Mouse (Mus musculus): ENCODE data around the gene Tmem156. TPM values are rescaled to one million over a fixed set of nuclear protein-coding genes. Genes with fewer than 3 reads are reported as not detected.

Gene Tmem156
- polyA plus RNA-seq, 1 experiment from 2014 or later, result not detected

DNA sequence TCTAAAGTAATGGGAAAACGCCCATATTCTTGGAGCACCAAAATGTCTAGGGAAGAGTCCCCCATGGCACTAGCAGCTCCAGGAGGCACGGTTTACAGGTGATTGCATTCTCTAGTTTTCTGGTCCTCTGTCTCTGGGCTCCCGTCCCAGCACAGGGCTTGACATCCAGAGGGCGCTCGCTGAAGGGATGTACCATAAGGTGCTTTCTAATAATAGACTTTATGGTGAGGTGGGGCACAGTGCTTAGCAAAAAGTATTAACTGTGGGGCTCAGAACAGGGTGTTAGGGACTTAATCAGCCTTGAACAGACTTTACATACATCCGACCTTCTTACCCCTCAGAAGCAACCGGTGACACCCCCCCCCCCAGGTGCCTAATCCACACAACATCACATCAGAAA lies 17.2 kb downstream of the Tmem156 start:
- Histone ChIP-seq H3K4me3 (no peak overlapping the region), H3K27ac (no peak overlapping the region), H3K4me2 (no peak overlapping the region), H3K9ac (no peak overlapping the region), H3K9me3 (replicated peaks) (no peaks in the 10 kb centered on the region), H3K36me3 (no peaks in the 10 kb centered on the region), H3K27me3 (no peaks in the 10 kb centered on the region), H3K4me1 (replicated peaks) (no peaks in the 10 kb centered on the region)
- 48% methylated on average over 7 of the region's 7 CpGs for WGBS
- ATAC-seq (replicated peaks; ENCODE audit: insufficient number of reproducible peaks, insufficient read depth, low FRiP score, low read depth), result no peak

DNA sequence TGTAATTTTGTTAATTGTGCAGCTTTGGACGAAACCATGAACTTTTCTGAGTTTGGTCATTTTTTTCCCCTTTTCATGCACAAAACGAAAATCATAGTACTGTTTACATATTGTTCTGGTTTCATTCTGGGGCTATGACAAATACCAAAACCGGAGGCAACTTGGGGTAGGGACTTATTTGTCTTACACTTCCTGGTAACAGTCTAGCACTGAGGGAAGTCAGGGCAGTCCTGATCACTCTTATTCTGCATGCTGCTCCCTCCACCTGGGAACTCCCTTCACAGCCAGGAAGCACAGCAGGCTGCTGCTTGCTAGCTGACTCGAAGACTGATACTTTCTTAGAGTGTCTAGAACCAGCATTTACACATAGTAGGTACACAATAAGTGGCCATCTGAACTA lies 18.7 kb downstream of the Tmem156 start:
- Histone ChIP-seq H3K9me3 (replicated peaks) (no peaks in the 10 kb centered on the region), H3K9ac (no peak overlapping the region), H3K4me1 (replicated peaks) (no peaks in the 10 kb centered on the region), H3K27me3 (no peaks in the 10 kb centered on the region), H3K4me2 (no peak overlapping the region), H3K36me3 (no peaks in the 10 kb centered on the region), H3K27ac (no peak overlapping the region), H3K4me3 (no peak overlapping the region)
- no peak for ATAC-seq (replicated peaks; ENCODE audit: insufficient number of reproducible peaks, insufficient read depth, low FRiP score, low read depth)
- 62% methylated on average over 4 of the region's 4 CpGs for WGBS

DNA sequence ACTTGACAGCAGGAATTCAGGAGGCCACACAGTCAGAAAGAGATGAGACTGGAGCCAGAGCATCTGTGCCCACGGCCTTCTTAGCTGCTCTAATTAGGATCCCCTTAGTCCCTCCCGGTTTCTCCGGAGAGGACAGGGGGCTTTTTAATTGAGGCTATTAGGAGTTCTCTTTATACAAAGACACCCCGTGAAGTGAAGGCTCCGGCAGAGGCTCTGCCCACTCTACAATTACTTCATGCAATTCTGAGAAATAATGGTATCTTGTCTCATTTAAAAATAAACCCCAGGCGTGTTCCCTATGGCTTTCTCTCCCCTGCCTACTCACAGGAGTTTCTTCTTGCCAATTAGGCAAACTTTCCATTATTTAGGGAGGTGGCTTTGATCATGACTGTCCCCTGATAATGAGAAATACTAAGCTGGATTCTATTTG lies 20.2 kb downstream of the Tmem156 start:
- 73% methylated on average over 6 of the region's 6 CpGs for WGBS
- H3K36me3 ChIP-seq, result no peaks in the 10 kb centered on the region

DNA sequence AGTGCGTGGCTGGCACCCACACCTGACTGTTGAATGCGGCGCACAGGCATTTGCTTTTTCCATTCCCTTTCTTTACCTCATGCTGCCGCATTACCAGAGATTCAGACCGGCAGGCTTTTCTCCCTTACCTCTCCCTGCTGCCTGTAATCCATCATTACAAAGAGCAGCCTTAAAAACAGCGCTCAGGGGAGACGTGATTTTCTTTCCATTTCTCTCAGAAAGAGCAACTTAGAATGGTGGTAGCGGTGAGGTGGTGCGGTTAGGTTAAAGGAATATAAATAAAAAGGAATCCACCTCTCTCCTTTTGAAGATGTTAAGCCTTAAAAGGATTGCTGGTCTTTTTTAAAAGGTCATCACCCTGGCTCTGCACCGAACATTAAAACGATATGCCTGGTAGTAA lies 22.1 kb downstream of the Tmem156 start:
- no peaks in the 10 kb centered on the region for H3K36me3 ChIP-seq
- no peak for ATAC-seq (replicated peaks; ENCODE audit: insufficient number of reproducible peaks, insufficient read depth, low FRiP score, low read depth)
- H3K4me3 ChIP-seq, result no peak overlapping the region
- H3K4me1 ChIP-seq (replicated peaks), result no peaks in the 10 kb centered on the region
- no peak overlapping the region for H3K27ac ChIP-seq
- H3K9me3 ChIP-seq (replicated peaks), result no peaks in the 10 kb centered on the region
- no peak overlapping the region for H3K9ac ChIP-seq
- H3K4me2 ChIP-seq, result no peak overlapping the region
- WGBS, result 74% methylated on average over 11 of the region's 11 CpGs
- no peaks in the 10 kb centered on the region for H3K27me3 ChIP-seq

More for the DNA sequence above, 20.2 kb downstream of the Tmem156 start:
- no peaks in the 10 kb centered on the region for H3K4me1 ChIP-seq (replicated peaks)
- H3K27ac ChIP-seq, result no peak overlapping the region
- no peaks in the 10 kb centered on the region for H3K9me3 ChIP-seq (replicated peaks)
- H3K4me3 ChIP-seq, result no peak overlapping the region
- no peak overlapping the region for H3K9ac ChIP-seq
- no peaks in the 10 kb centered on the region for H3K27me3 ChIP-seq
- ATAC-seq (replicated peaks; ENCODE audit: insufficient number of reproducible peaks, insufficient read depth, low FRiP score, low read depth), result no peak
- H3K4me2 ChIP-seq, result no peak overlapping the region

DNA sequence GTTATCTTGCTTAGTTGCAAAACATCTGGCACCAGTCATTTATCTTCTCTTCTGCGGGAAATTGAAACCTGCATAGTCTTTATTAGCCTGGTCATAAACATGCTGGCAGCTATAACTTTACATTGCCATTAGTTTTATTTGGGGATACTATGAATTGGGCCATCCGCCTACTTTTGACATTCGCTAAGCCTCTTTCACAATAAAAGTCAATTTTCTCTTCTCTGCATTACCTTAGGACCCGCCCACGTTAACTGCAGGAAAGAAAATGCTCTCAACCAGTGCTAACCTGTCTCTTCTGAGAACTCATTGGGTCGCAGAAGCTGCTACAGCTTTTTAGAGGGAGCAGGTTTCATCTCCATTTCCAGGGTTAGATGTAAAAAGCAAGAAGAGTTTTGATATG lies 23.8 kb downstream of the Tmem156 start:
- no peaks in the 10 kb centered on the region for H3K9me3 ChIP-seq (replicated peaks)

DNA sequence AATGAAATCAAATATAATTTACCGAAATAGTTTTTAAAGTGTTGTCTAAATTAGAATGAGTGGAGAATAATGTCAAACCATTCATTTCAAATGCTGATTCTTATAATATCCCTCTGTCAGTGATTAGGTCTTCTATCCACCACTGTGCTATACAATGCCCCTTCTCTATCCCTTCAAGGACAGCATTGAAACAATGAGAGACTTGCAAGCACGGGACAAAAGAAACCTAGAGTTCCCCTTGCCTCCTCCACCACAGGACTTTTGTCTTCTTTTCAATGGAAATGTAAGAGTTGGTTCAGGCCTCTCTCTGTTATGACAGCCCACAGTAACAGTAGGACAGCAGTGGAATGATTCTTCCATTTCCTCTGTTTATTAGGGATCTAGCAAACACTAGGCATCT lies 28.7 kb downstream of the Tmem156 start:
- H3K4me3 ChIP-seq, result no peak overlapping the region
- no peaks in the 10 kb centered on the region for H3K27me3 ChIP-seq
- 83% methylated on average over 2 of the region's 2 CpGs for WGBS
- no peaks in the 10 kb centered on the region for H3K9me3 ChIP-seq (replicated peaks)
- no peaks in the 10 kb centered on the region for H3K4me1 ChIP-seq (replicated peaks)
- ATAC-seq (replicated peaks; ENCODE audit: insufficient number of reproducible peaks, insufficient read depth, low FRiP score, low read depth), result no peak
- H3K9ac ChIP-seq, result no peak overlapping the region
- H3K4me2 ChIP-seq, result no peak overlapping the region
- no peak overlapping the region for H3K27ac ChIP-seq
- H3K36me3 ChIP-seq, result no peaks in the 10 kb centered on the region

More for the DNA sequence above, 23.8 kb downstream of the Tmem156 start:
- Histone ChIP-seq H3K4me3 (no peak overlapping the region), H3K27ac (no peak overlapping the region), H3K9ac (no peak overlapping the region), H3K27me3 (no peaks in the 10 kb centered on the region), H3K4me2 (no peak overlapping the region), H3K36me3 (no peaks in the 10 kb centered on the region), H3K4me1 (replicated peaks) (no peaks in the 10 kb centered on the region)
- WGBS, result 81% methylated on average over 6 of the region's 6 CpGs
- ATAC-seq (replicated peaks; ENCODE audit: insufficient number of reproducible peaks, insufficient read depth, low FRiP score, low read depth), result no peak

DNA sequence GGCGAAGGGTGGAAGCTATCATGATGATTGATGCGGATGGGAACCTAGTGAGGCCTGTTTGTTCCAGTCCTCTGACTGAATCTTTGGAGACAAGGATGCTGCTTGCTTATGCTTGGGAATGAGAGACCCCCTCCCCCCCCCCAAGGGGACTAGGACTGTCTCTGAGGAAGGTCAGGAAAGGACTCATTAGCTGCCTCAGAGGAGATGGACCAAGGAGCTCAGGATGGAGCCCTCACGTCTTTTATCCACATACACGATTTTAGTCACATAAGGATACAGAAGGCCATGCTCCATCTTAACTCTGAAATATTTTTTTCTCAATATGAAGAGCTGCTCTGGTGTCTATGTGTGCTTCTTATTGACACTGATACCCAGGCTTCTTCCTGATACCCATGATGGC lies 29.7 kb downstream of the Tmem156 start:
- no peaks in the 10 kb centered on the region for H3K36me3 ChIP-seq

DNA sequence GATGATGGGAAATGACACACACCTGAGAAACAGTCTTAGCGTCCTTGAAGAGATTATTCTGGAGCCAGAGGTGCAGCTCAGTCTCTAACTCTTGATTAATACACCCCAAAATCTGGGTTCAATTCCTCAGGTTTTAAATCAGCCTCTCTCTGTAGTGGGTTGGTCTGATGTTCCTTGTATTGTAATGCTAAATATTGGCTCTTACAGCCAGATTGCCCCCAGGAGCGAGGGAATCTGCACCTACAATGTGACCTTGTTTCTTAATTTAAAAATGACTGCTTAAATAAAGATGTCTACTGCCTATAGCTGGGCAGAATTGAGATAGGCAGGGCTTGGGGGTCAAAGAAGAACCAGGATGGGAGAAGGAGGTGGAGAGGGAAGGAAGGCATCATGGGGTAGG lies 32.1 kb downstream of the Tmem156 start:
- Histone ChIP-seq H3K4me3 (no peak overlapping the region), H3K36me3 (no peaks in the 10 kb centered on the region), H3K9me3 (replicated peaks) (no peaks in the 10 kb centered on the region), H3K27ac (no peak overlapping the region), H3K27me3 (no peaks in the 10 kb centered on the region), H3K4me2 (no peak overlapping the region), H3K9ac (no peak overlapping the region), H3K4me1 (replicated peaks) (no peaks in the 10 kb centered on the region)
- WGBS, result 63% methylated on average over 2 of the region's 2 CpGs
- no peak for ATAC-seq (replicated peaks; ENCODE audit: insufficient number of reproducible peaks, insufficient read depth, low FRiP score, low read depth)

More for the DNA sequence above, 29.7 kb downstream of the Tmem156 start:
- Histone ChIP-seq H3K4me1 (replicated peaks) (no peaks in the 10 kb centered on the region), H3K27me3 (no peaks in the 10 kb centered on the region), H3K27ac (no peak overlapping the region), H3K9me3 (replicated peaks) (no peaks in the 10 kb centered on the region), H3K4me2 (no peak overlapping the region), H3K4me3 (no peak overlapping the region), H3K9ac (no peak overlapping the region)
- no peak for ATAC-seq (replicated peaks; ENCODE audit: insufficient number of reproducible peaks, insufficient read depth, low FRiP score, low read depth)
- WGBS, result 92% methylated on average over 4 of the region's 4 CpGs

DNA sequence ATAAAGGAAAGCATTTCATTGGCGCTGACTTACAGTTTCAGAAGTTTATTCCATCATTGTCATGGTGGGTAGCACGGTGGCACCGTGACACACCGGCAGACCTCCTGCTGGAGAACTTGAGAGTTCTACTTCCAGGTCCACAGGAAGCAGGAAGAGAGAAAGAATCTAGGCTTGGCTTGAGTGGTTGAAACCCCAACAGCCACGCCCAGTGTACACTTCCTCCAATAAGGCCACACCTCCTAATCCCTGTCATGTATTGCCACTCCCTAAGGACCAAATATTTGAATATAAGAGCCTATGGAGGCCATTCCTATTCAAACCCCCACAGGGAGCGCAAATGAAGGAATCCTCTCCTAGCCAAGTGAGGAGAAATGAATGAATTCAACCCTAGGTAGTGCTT lies 34.3 kb downstream of the Tmem156 start:
- ATAC-seq (replicated peaks; ENCODE audit: insufficient number of reproducible peaks, insufficient read depth, low FRiP score, low read depth), result no peak
- H3K27me3 ChIP-seq, result no peaks in the 10 kb centered on the region
- H3K36me3 ChIP-seq, result no peaks in the 10 kb centered on the region
- WGBS, result 87% methylated on average over 6 of the region's 6 CpGs
- H3K27ac ChIP-seq, result no peak overlapping the region
- H3K9me3 ChIP-seq (replicated peaks), result no peaks in the 10 kb centered on the region
- H3K4me1 ChIP-seq (replicated peaks), result no peaks in the 10 kb centered on the region
- no peak overlapping the region for H3K4me2 ChIP-seq
- no peak overlapping the region for H3K4me3 ChIP-seq
- no peak overlapping the region for H3K9ac ChIP-seq

DNA sequence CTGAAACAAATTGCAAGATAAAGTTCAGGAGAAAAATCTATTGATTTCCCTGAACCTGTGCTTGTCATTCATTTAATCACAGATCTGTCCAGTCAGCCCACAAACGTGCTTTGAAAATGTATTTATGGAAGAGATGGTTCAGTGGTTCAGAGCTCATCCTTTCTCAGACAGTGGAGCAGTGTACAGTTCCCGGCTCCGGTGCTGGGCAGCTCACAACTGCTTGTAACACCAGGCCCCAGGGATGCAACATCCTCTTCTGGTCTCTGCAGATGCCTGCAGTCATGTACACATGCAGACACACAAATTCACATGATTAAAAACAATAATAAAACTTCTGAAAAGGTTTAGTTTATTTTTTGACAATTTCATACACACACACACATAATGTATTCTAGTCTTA lies 40.4 kb downstream of the Tmem156 start:
- Histone ChIP-seq H3K27ac (no peak overlapping the region), H3K27me3 (no peaks in the 10 kb centered on the region), H3K4me2 (no peak overlapping the region), H3K9me3 (replicated peaks) (no peaks in the 10 kb centered on the region), H3K4me3 (no peak overlapping the region), H3K36me3 (no peaks in the 10 kb centered on the region), H3K4me1 (replicated peaks) (0 out of 2 replicates have a peak, but pooled peaks cover 3% of the 10 kb centered on the region), H3K9ac (no peak overlapping the region)
- WGBS, result 71% methylated on average over 3 of the region's 3 CpGs
- ATAC-seq (replicated peaks; ENCODE audit: insufficient number of reproducible peaks, insufficient read depth, low FRiP score, low read depth), result no peak

DNA sequence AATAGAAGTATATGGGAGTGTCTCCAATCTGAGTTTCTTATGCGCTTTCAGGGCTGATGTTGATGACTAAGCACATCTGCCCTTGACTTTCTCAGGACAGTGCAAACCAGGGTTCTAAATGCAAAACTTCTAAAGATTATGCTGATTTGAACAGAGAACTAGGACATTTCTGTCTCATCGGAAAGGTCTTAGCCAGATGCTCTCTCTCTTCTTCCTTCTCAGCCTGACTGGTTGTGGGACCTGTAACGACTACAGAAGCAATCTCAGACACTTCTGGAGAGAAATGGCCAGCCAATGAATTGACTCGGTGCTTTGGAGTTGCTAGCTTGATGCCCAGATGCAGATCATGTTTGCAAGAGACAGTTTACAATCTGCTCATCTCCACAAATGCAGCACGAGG lies 42.1 kb downstream of the Tmem156 start:
- H3K36me3 ChIP-seq, result no peaks in the 10 kb centered on the region
- H3K4me1 ChIP-seq (replicated peaks), result 0 out of 2 replicates have a peak, but pooled peaks cover 3% of the 10 kb centered on the region
- H3K4me2 ChIP-seq, result no peak overlapping the region
- no peak for ATAC-seq (replicated peaks; ENCODE audit: insufficient number of reproducible peaks, insufficient read depth, low FRiP score, low read depth)
- H3K27ac ChIP-seq, result no peak overlapping the region
- H3K9me3 ChIP-seq (replicated peaks), result no peaks in the 10 kb centered on the region
- no peak overlapping the region for H3K9ac ChIP-seq
- WGBS, result 80% methylated on average over 5 of the region's 5 CpGs
- no peak overlapping the region for H3K4me3 ChIP-seq
- H3K27me3 ChIP-seq, result no peaks in the 10 kb centered on the region

DNA sequence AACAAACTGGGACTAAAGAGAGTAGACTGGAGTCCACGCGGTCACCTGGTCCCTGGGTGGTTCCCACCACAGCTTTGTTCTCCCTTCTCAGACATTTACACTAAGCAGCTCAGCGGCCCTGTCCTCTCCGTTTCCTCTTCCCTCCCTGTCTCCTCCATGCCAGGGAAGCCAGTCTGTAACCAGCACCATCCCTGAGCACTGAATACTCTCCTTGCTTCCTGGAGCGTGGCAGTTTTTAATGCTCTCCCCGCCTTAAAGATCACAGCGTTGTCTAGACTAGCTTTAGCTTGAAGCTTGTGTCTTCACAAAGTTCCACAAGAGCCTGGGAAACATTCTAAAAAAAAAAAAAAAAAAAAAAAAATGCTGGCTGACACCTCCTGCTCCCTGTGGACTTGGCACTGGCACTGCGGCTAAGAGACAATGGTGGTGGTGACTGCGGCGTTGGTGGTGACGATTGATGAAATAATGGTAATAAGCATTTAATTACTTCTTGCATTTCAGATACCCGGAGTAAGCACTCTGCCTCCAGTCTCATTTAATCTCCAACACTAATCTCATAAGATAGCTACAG lies 44.6 kb downstream of the Tmem156 start:
- no peak overlapping the region for H3K27ac ChIP-seq
- no peaks in the 10 kb centered on the region for H3K27me3 ChIP-seq
- H3K4me1 ChIP-seq (replicated peaks), result 0 out of 2 replicates have a peak, but pooled peaks cover 3% of the 10 kb centered on the region
- H3K9me3 ChIP-seq (replicated peaks), result no peaks in the 10 kb centered on the region
- WGBS, result 64% methylated on average over 12 of the region's 12 CpGs
- no peak overlapping the region for H3K4me2 ChIP-seq
- no peak for ATAC-seq (replicated peaks; ENCODE audit: insufficient number of reproducible peaks, insufficient read depth, low FRiP score, low read depth)
- H3K4me3 ChIP-seq, result no peak overlapping the region
- no peak overlapping the region for H3K9ac ChIP-seq
- no peaks in the 10 kb centered on the region for H3K36me3 ChIP-seq

Measured in heart, embryonic 15.5 days (tissue).